Mouse (Mus musculus): Measurements from ENCODE around the gene Tmem266.

Gene Tmem266

DNA sequence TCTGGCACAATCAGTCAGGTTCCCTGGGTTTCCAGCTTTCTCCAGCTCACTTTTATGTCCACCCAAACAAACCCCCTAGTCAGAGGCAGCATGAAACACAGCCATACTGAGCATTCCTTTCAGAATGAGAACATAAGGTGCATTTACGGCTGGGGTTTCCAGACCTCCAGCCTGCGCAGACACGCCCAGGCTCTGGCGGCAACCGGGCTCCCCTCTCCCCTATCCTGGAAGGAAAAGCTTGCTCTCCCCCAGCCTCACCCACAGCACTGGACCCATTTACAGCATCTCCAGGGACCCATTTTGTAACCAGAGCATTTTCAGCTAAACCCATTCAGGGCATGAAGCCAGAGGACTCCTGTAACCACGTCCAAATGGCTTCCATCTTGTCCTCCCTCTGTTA, 123.3 kb downstream of the Tmem266 start:
- no peak for DNase-seq (ENCODE audit: low read depth, low spot score)

DNA sequence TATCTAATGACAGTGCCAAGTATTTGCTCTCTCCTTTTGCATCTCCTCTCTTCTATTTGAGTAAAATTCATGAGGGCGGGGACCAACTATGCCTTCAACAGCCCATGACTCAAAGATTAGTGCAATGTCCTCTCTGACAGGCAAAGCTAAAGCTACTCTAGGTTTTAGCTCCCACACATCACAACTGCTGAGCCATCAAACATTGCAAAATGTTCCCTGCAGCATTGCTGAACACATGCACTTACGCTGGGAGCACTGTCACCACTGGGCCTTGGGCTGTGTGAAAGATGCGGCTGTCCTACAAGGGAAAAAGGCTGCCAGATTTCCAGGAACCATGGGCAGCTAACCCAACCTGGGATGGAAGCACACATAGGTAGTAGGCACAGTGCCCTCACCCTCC, 124.7 kb downstream of the Tmem266 start:
- peak; percentile 63 for DNase-seq (ENCODE audit: low read depth, low spot score)

DNA sequence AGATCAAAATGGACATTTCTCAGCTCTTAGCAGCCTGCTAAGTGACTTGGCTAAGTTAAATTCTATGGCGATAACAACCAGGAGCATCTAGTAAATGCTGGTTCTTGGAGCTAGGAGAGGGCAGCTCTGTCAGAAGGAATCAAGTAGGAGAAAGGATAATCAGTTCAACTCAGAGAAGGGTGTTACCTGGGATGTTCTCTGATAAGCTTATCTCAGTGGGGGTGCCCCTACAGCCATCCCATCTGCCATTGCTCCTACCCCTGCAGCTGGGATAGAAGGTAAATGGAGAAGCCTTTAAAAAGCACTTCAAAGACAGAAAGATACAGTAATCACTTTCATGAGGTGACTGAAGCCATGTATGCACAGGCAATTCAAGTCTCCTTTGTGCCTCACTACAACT, 126.2 kb downstream of the Tmem266 start:
- DNase-seq (ENCODE audit: low read depth, low spot score): no peak

DNA sequence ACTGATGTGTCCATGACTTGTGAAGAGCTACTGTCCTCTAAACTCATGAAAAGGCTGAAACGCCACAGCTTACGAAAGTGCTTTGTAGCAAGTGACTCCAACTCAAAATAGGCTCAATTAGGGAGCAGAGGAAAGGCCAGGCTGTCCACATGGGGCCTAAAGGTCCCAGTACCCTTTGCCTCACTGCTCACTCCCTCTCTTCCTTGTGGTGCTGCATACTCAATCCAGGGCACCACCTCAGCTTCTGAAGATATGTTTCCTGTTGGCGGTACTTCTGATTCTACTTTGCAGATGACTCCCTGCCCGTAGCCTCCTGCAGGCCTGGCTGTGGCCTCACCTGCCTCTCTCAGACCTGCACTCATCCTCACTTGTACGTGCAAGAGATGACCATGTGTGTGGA, 126.7 kb downstream of the Tmem266 start:
- DNase-seq (ENCODE audit: low read depth, low spot score): no peak

DNA sequence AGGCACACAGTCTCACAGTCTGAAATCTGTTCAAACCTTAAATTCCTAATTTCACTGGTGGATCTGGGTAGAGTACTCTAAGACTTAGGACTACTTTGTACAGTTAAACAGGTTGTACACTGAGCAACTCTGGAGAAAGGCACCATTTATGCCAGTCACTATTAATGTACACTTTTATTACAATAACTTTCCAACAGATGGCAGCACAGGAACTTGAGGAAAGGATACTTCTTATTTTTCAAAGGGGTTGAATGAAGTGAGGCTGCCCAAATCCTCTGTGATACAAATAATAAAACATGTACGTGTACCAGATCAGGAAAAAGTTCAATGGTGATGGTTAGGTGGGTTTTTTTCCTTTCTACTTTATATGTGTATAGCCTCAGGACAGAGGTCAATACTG, 141.7 kb downstream of the Tmem266 start:
- peak; percentile 27 for DNase-seq (ENCODE audit: low read depth, low spot score)

DNA sequence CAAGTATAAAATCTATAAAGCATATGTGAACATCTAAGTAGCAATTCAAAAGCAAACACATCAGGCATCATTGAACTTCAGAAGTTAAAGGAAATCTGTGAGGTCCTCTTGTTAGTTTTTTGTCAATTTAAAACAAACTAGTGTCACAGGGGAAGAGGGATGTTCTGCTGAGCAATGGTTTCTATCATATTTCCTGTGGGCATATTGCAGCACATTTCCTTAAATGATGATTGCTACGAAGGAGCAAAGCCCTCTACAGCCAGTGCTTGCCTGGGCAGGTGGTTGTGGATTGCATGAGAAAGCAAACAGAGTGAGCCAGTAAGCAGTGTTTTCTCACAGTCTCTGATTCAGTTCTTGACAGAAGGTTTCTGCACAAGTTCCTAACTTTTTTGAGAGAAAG, 149.4 kb downstream of the Tmem266 start:
- DNase-seq (ENCODE audit: low read depth, low spot score): no peak

DNA sequence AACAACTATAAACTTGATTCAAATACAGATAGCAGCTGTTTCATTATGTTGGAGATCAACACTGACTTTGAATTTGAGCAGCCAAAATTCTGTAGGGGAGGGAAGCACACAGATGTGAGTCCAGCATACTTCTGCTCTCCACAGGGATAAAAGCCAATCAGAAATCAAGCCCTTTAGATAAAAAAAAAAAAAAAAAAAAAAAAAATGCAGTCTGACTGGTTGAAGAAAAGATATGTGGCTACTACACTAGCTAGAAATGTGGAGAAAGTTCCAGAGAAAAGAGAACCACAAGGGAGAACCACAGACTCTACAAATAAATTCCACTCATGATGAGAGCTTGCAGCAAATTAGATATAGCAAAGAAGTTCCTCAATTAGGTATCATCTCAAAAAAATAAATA, 152.0 kb downstream of the Tmem266 start:
- no peak for DNase-seq (ENCODE audit: low read depth, low spot score)

DNA sequence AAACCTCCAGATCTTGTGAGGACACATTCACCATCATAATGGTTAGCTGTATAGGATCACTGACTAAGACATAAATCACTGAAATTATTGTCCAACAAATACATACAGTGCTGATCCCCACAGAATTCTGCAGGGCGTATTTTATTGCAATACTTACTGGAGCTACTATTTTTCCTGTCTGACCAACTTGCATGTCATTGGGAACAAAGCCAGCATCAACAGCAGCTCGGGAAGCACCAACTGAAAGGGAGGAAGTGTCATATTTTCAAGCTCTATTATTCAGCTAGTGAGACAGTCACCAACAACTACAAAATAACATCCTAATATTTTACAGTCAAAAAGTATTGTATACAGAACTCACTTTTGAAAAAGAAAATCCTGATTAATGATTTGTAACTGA, 155.4 kb downstream of the Tmem266 start:
- DNase-seq (ENCODE audit: low read depth, low spot score): peak; percentile 65

Data from brain, adult 2 months (tissue).